Mouse (Mus musculus) midbrain, embryonic 14.5 days (tissue): ENCODE measurements at regions not wholly inside any gene's neighbourhood (a gene's known extent, or its start where the extent isn't known, plus 50 kb on each side); places are given as distances from the start of the nearest gene placed in this dataset.

ENCODE experiments used
- ATAC-seq: fragments of 200-750 bp; cut with Nextera tagmentation; 2 replicates; pipeline ENCODE4 v1.8.0; 2017; ENCODE audit warnings: moderate number of reproducible peaks, moderate library complexity; ENCODE audit not compliant: low FRiP score, low TSS enrichment
- DNase-seq: peaks from one replicate; pipeline ENCODE4 v3.0.0-alpha.2; 2015
- H3K27ac ChIP-seq: fragments of 300-500 bp; sonication (generic); replicated peaks from 2 replicates; pipeline ENCODE4 v1.5.1; 2014; ENCODE audit warnings: mild to moderate bottlenecking, low read depth, low read length, moderate library complexity
- H3K27me3 ChIP-seq: fragments of 300-500 bp; sonication (generic); 2 replicates; pipeline ENCODE4 v1.6.1; 2014; ENCODE audit warnings: low read length, control low read depth, mixed read lengths; ENCODE audit not compliant: control insufficient read depth, insufficient read depth
- H3K36me3 ChIP-seq: fragments of 300-500 bp; sonication (generic); 2 replicates; pipeline ENCODE4 v1.6.1; 2014; ENCODE audit warnings: low read length, control low read depth; ENCODE audit not compliant: control insufficient read depth, insufficient read depth
- H3K4me1 ChIP-seq: fragments of 300-500 bp; sonication (generic); 2 replicates; pipeline ENCODE4 v1.6.1; 2014; ENCODE audit warnings: mild to moderate bottlenecking, antibody characterized with exemption, low read length, control low read depth; ENCODE audit not compliant: control insufficient read depth, insufficient read depth
- H3K4me2 ChIP-seq: fragments of 300-500 bp; sonication (generic); 2 replicates; pipeline ENCODE4 v1.6.1; 2014; ENCODE audit warnings: mild to moderate bottlenecking, low read length, moderate library complexity
- H3K4me3 ChIP-seq: fragments of 300-500 bp; sonication (generic); replicated peaks from 2 replicates; pipeline ENCODE4 v1.5.1; 2014; ENCODE audit warnings: low read depth, low read length
- H3K9ac ChIP-seq: fragments of 300-500 bp; sonication (generic); replicated peaks from 2 replicates; pipeline ENCODE4 v1.6.1; 2014; ENCODE audit warnings: mild to moderate bottlenecking, low read length, moderate library complexity
- H3K9me3 ChIP-seq: fragments of 300-500 bp; sonication (generic); 2 replicates; pipeline ENCODE4 v1.6.1; 2016; ENCODE audit warnings: low read length, control low read depth, mixed read lengths; ENCODE audit not compliant: control insufficient read depth
- WGBS: fragments of 180-500 bp; shearing (Covaris S2); extraction: QIAGEN DNeasy Blood & Tissue Kit; methylation state at CpG from one replicate; pipeline ENCODE4 v1.1.7; 2014; 5-methylcytosine and 5-hydroxymethylcytosine counted together

DNA sequence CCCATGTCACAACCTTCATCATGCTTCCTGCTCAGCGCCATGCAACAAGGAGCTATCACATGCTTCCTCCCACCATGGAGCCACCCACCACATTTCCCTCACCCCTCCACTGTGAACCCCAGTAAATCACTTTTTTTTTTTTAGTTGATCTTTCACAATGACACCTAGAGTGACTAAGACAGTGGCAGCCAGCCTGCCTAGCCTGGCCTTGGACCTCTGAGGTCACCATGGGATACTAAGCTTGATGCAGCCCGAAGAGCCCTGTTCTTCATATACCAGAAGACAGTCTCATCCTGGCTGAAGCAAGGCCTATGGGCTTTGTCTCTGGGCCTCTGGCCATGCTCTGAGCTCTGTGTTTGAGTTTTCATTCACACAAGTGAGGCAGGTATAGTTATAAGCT is 154.2 kb upstream of the Rpl38 start:
- 92% methylated on average over 2 of the region's 2 CpGs for WGBS
- ATAC-seq: no peak
- H3K9ac ChIP-seq: no peak overlapping the region

GRCm38 (mm10) chr11:114513446-114513845 is 154.9 kb upstream of the Rpl38 start:
- Histone ChIP-seq H3K4me1 (peaks cover 9% of the 10 kb centered on the region; the same call in 1 of the 2 replicates), H3K9me3 (no peaks in the 10 kb centered on the region), H3K27me3 (0 out of 2 replicates have a peak, but pooled peaks cover 3% of the 10 kb centered on the region), H3K4me2 (no peak overlapping the region), H3K36me3 (no peaks in the 10 kb centered on the region), H3K27ac (no peak overlapping the region), H3K9ac (no peak overlapping the region), H3K4me3 (no peak overlapping the region)
- ATAC-seq (no peak), DNase-seq (peak; percentile 40)
- WGBS: 14% methylated on average over 5 of the region's 5 CpGs

More for the DNA sequence above, 154.2 kb upstream of the Rpl38 start:
- 0 out of 2 replicates have a peak, but pooled peaks cover 3% of the 10 kb centered on the region for H3K27me3 ChIP-seq
- H3K4me3 ChIP-seq: no peak overlapping the region
- peaks cover 9% of the 10 kb centered on the region; the same call in 1 of the 2 replicates for H3K4me1 ChIP-seq
- H3K4me2 ChIP-seq: no peak overlapping the region
- H3K9me3 ChIP-seq: no peaks in the 10 kb centered on the region
- DNase-seq: no peak
- H3K27ac ChIP-seq: no peak overlapping the region
- H3K36me3 ChIP-seq: no peaks in the 10 kb centered on the region

GRCm38 (mm10) chr11:114511994-114512393 is 156.3 kb upstream of the Rpl38 start:
- DNase-seq (no peak), ATAC-seq (no peak)
- Histone ChIP-seq H3K36me3 (no peaks in the 10 kb centered on the region), H3K27me3 (0 out of 2 replicates have a peak, but pooled peaks cover 3% of the 10 kb centered on the region), H3K9me3 (0 out of 2 replicates have a peak, but pooled peaks cover 3% of the 10 kb centered on the region), H3K4me1 (peaks cover 9% of the 10 kb centered on the region; the same call in 1 of the 2 replicates), H3K4me3 (no peak overlapping the region), H3K27ac (no peak overlapping the region), H3K9ac (no peak overlapping the region), H3K4me2 (no peak overlapping the region)
- WGBS: 27% methylated on average over 5 of the region's 5 CpGs

DNA sequence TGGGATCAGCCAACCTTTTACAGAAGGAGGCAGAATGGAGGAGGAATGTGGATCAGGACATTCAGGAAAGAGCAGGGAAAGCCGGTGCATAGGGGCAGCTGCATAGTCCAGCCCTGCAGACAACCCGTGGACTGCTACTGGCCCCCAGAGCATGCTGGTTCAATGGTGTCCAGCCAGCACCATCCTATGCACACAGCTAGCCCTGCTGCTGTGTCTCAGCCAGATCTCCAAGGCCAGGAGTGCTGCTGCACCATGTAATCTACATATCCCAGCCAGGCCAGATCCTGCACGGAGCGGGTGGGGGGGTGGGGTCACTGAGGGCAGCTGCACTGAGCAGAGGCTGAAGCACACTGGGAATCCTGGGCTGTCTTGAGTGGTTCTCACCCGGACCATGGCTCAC is 165.8 kb upstream of the Rpl38 start:
- Histone ChIP-seq H3K4me3 (no peak overlapping the region), H3K27ac (no peak overlapping the region), H3K27me3 (no peaks in the 10 kb centered on the region), H3K4me1 (peaks cover 10% of the 10 kb centered on the region), H3K4me2 (no peak overlapping the region), H3K36me3 (no peaks in the 10 kb centered on the region), H3K9me3 (no peaks in the 10 kb centered on the region), H3K9ac (no peak overlapping the region)
- ATAC-seq (no peak), DNase-seq (no peak)
- 20% methylated on average over 5 of the region's 5 CpGs for WGBS

- Histone ChIP-seq H3K4me3 (no peak overlapping the region), H3K9ac (no peak overlapping the region), H3K4me1 (peaks cover 10% of the 10 kb centered on the region), H3K36me3 (no peaks in the 10 kb centered on the region), H3K27me3 (no peaks in the 10 kb centered on the region), H3K27ac (no peak overlapping the region), H3K4me2 (no peak overlapping the region), H3K9me3 (no peaks in the 10 kb centered on the region)
- ATAC-seq (no peak), DNase-seq (no peak)
- WGBS: 39% methylated on average over 5 of the region's 5 CpGs
These were observed 166.3 kb upstream of the Rpl38 start for GRCm38 (mm10) chr11:114501869-114502540.

DNA sequence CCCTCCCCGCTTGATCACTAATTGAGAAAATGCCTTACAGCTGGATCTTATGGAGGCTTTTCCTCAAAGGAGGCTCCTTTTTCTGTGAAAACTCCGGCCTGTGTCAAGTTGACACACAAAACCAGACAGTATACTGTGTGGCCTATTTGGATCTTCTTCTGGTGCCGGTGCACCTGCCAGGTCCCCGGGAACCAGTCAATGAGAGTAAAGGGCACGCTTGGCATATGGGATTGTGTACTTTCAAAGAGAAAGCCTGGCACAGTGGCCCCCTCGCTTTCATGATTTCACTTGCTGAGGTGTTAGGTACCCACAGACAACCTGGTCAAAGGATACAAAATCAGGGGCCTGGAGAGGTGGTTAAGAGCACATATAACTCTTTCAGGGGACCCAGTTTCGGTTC is 167.9 kb upstream of the Rpl38 start:
- DNase-seq (no peak), ATAC-seq (no peak)
- H3K9ac ChIP-seq: no peak overlapping the region
- no peak overlapping the region for H3K4me2 ChIP-seq
- H3K4me3 ChIP-seq: no peak overlapping the region
- no peak overlapping the region for H3K27ac ChIP-seq
- 95% methylated on average over 7 of the region's 7 CpGs for WGBS
- no peaks in the 10 kb centered on the region for H3K27me3 ChIP-seq
- no peaks in the 10 kb centered on the region for H3K9me3 ChIP-seq
- peaks cover 15% of the 10 kb centered on the region for H3K4me1 ChIP-seq
- no peaks in the 10 kb centered on the region for H3K36me3 ChIP-seq

DNA sequence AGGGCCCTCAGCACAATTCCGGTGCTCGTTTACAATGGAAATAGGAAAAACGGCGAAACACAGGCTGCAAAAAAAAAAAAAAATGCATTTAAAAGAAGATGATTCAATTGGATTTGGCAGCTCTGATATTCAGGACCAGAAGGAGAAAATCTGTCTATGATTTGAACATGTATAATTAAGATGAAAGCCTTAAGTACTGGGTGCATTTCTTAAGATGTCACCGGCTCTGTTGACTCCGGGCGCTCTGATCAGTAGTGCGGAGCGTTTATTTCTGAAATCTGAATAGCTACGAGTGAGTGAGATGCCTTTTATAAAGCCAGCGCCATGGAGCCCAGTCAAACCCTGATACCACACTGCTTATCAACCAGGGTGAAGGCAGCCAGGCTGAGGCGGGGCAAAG is 168.7 kb upstream of the Rpl38 start:
- Histone ChIP-seq H3K36me3 (no peaks in the 10 kb centered on the region), H3K27ac (0 out of 2 replicates have a peak overlapping the region, but pooled peaks have one; percentile 37), H3K4me3 (no peak overlapping the region), H3K9ac (no peak overlapping the region), H3K27me3 (no peaks in the 10 kb centered on the region), H3K4me2 (peak overlapping the region; percentile 12; the same call in 1 of the 2 replicates), H3K4me1 (peaks cover 15% of the 10 kb centered on the region), H3K9me3 (no peaks in the 10 kb centered on the region)
- no peak for ATAC-seq
- 44% methylated on average over 12 of the region's 12 CpGs for WGBS
- DNase-seq: no peak

GRCm38 (mm10) chr11:114495520-114495921 is 172.8 kb upstream of the Rpl38 start:
- WGBS: 47% methylated on average over 5 of the region's 5 CpGs
- no peak for ATAC-seq

GRCm38 (mm10) chr11:114486455-114486854 is 181.9 kb upstream of the Rpl38 start:
- H3K27ac ChIP-seq: no peak overlapping the region
- peaks cover 13% of the 10 kb centered on the region for H3K4me1 ChIP-seq
- H3K4me3 ChIP-seq: no peak overlapping the region
- no peak overlapping the region for H3K4me2 ChIP-seq
- DNase-seq (no peak), ATAC-seq (no peak)
- H3K9me3 ChIP-seq: no peaks in the 10 kb centered on the region
- no peaks in the 10 kb centered on the region for H3K27me3 ChIP-seq
- H3K9ac ChIP-seq: no peak overlapping the region
- WGBS: 45% methylated on average over 8 of the region's 8 CpGs
- H3K36me3 ChIP-seq: no peaks in the 10 kb centered on the region

More at GRCm38 (mm10) chr11:114495520-114495921, 172.8 kb upstream of the Rpl38 start:
- no peak overlapping the region for H3K4me2 ChIP-seq
- no peak overlapping the region for H3K4me3 ChIP-seq
- DNase-seq: peak; percentile 81
- no peak overlapping the region for H3K9ac ChIP-seq
- H3K4me1 ChIP-seq: 0 out of 2 replicates have a peak, but pooled peaks cover 8% of the 10 kb centered on the region
- H3K27me3 ChIP-seq: no peaks in the 10 kb centered on the region
- no peaks in the 10 kb centered on the region for H3K36me3 ChIP-seq
- peak overlapping the region; percentile 26; the same call in 1 of the 2 replicates for H3K27ac ChIP-seq
- H3K9me3 ChIP-seq: no peaks in the 10 kb centered on the region
